Mouse (Mus musculus) heart, postnatal 0 days (tissue): ENCODE results near the gene Cabp2.

ENCODE experiments used
- CTCF ChIP-seq: IDR thresholded peaks from 2 replicates; pipeline ENCODE4 v1.5.1; 2016; ENCODE audit warnings: antibody characterized with exemption, control low read depth, low read depth
- EP300 ChIP-seq: IDR thresholded peaks from 2 replicates; pipeline ENCODE4 v1.6.1; 2016; ENCODE audit warnings: antibody characterized with exemption, low read depth

DNA sequence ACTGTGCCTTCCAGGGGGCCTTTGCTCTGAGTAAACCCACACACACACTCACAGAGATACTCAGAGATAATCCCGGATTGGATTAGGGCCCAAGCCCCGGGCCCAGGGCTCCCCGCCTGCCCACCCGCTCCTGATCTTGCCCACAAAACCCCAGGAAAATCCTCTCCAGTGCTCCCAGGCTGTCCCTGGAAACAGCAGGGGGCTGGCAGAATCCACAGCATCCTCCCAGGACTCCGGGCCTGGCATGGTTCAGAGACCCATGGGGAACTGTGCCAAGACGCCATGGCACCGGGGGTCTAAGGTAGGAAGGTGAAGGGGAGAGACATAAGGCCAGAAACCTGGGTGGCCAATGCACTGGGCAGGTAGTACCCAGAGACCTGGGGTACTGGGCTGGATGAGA is 1.9 kb downstream of the Cabp2 start:
- TF ChIP-seq CTCF (no peak), EP300 (no peak)
